Mouse (Mus musculus): Measurements from ENCODE around the gene Ubash3a. TPM values are rescaled to one million over a fixed set of nuclear protein-coding genes. Genes with fewer than 3 reads are reported as not detected.

Ubash3a gene
- polyA plus RNA-seq, 1 experiment: not detected

- Histone ChIP-seq H3ac (ENCODE audit: control insufficient read depth, insufficient read length) (no peak overlapping the region), H3K4me3 (no peak overlapping the region), H3K4me2 (ENCODE audit: low read depth) (no peak overlapping the region), H3K27me3 (ENCODE audit: control insufficient read depth, insufficient read depth, insufficient read length) (peaks cover 18% of the 10 kb centered on the region), H3K79me2 (ENCODE audit: control insufficient read depth, insufficient read depth) (no peaks in the 10 kb centered on the region), H3K36me3 (ENCODE audit: control insufficient read depth, insufficient read depth) (no peaks in the 10 kb centered on the region)
- no peak for TF ChIP-seq TCF12 (IDR thresholded peaks at IDR 0.05; ENCODE audit: insufficient read depth, poor library complexity, severe bottlenecking)
- TF ChIP-seq E2F4 (IDR thresholded peaks at IDR 0.05; ENCODE audit: insufficient read depth): no peak
- TF ChIP-seq MYOG (IDR thresholded peaks at IDR 0.05; ENCODE audit: control insufficient read depth in 1 of 3, insufficient read depth in 1 of 3, insufficient read length in 2 of 3, low read depth in 2 of 3): no peak
- TF ChIP-seq POLR2AphosphoS2 (IDR thresholded peaks at IDR 0.05; ENCODE audit: insufficient read length, low read depth): no peak
- no peak for TF ChIP-seq POLR2A (IDR thresholded peaks at IDR 0.05; ENCODE audit: insufficient read length, low read depth)
- no peak for TF ChIP-seq SRF (IDR thresholded peaks at IDR 0.05; ENCODE audit: control insufficient read depth, insufficient read length, low read depth)
- TF ChIP-seq TCF3 (IDR thresholded peaks at IDR 0.05; ENCODE audit: insufficient read length, low read depth): no peak
- no peak for TF ChIP-seq MAX (IDR thresholded peaks at IDR 0.05; ENCODE audit: low read depth)
- no peak for TF ChIP-seq CEBPB (IDR thresholded peaks at IDR 0.05; ENCODE audit: insufficient read depth, poor library complexity, severe bottlenecking)
Observed at GRCm38 (mm10) chr17:31259145-31259544, 51.5 kb downstream of the Ubash3a start.

GRCm38 (mm10) chr17:31259825-31260224 is 52.2 kb downstream of the Ubash3a start:
- Histone ChIP-seq H3ac (ENCODE audit: control insufficient read depth, insufficient read length) (no peak overlapping the region), H3K36me3 (ENCODE audit: control insufficient read depth, insufficient read depth) (no peaks in the 10 kb centered on the region), H3K27me3 (ENCODE audit: control insufficient read depth, insufficient read depth, insufficient read length) (peaks cover 18% of the 10 kb centered on the region), H3K4me3 (no peak overlapping the region), H3K79me2 (ENCODE audit: control insufficient read depth, insufficient read depth) (no peaks in the 10 kb centered on the region), H3K4me2 (ENCODE audit: low read depth) (no peak overlapping the region)
- TF ChIP-seq CEBPB (IDR thresholded peaks at IDR 0.05; ENCODE audit: insufficient read depth, poor library complexity, severe bottlenecking) (no peak), REST (IDR thresholded peaks at IDR 0.05; ENCODE audit: insufficient read depth, insufficient read length) (no peak), E2F4 (IDR thresholded peaks at IDR 0.05; ENCODE audit: insufficient read depth) (no peak), USF1 (IDR thresholded peaks at IDR 0.05; ENCODE audit: low read depth) (no peak), SRF (IDR thresholded peaks at IDR 0.05; ENCODE audit: control insufficient read depth, insufficient read length, low read depth) (no peak), MAX (IDR thresholded peaks at IDR 0.05; ENCODE audit: low read depth) (no peak), MYOG (IDR thresholded peaks at IDR 0.05; ENCODE audit: control insufficient read depth in 1 of 3, insufficient read depth in 1 of 3, insufficient read length in 2 of 3, low read depth in 2 of 3) (no peak), POLR2A (IDR thresholded peaks at IDR 0.05; ENCODE audit: insufficient read length, low read depth) (no peak), MYOD1 (IDR thresholded peaks at IDR 0.05; ENCODE audit: control insufficient read depth in 1 of 3, insufficient read length in 2 of 3, low read depth in 2 of 3) (no peak)

- H3ac ChIP-seq (ENCODE audit: control insufficient read depth, insufficient read length): no peak overlapping the region
- H3K4me2 ChIP-seq (ENCODE audit: low read depth): no peak overlapping the region
- H3K36me3 ChIP-seq (ENCODE audit: control insufficient read depth, insufficient read depth): no peaks in the 10 kb centered on the region
- TF ChIP-seq MAX (IDR thresholded peaks at IDR 0.05; ENCODE audit: low read depth) (no peak), SRF (IDR thresholded peaks at IDR 0.05; ENCODE audit: control insufficient read depth, insufficient read length, low read depth) (no peak), MYOD1 (IDR thresholded peaks at IDR 0.05; ENCODE audit: control insufficient read depth in 1 of 3, insufficient read length in 2 of 3, low read depth in 2 of 3) (no peak), E2F4 (IDR thresholded peaks at IDR 0.05; ENCODE audit: insufficient read depth) (no peak), MYOG (IDR thresholded peaks at IDR 0.05; ENCODE audit: control insufficient read depth in 1 of 3, insufficient read depth in 1 of 3, insufficient read length in 2 of 3, low read depth in 2 of 3) (no peak)
- no peak overlapping the region for H3K4me3 ChIP-seq
- peaks cover 18% of the 10 kb centered on the region for H3K27me3 ChIP-seq (ENCODE audit: control insufficient read depth, insufficient read depth, insufficient read length)
- no peaks in the 10 kb centered on the region for H3K79me2 ChIP-seq (ENCODE audit: control insufficient read depth, insufficient read depth)
Observed at GRCm38 (mm10) chr17:31260430-31260829, 52.8 kb downstream of the Ubash3a start.

GRCm38 (mm10) chr17:31261352-31261751 is 53.7 kb downstream of the Ubash3a start:
- Histone ChIP-seq H3K4me2 (ENCODE audit: low read depth) (no peak overlapping the region), H3K27me3 (ENCODE audit: control insufficient read depth, insufficient read depth, insufficient read length) (peaks cover 18% of the 10 kb centered on the region), H3K36me3 (ENCODE audit: control insufficient read depth, insufficient read depth) (no peaks in the 10 kb centered on the region), H3K4me3 (no peak overlapping the region), H3ac (ENCODE audit: control insufficient read depth, insufficient read length) (no peak overlapping the region), H3K79me2 (ENCODE audit: control insufficient read depth, insufficient read depth) (no peaks in the 10 kb centered on the region)
- no peak for TF ChIP-seq MYOD1 (IDR thresholded peaks at IDR 0.05; ENCODE audit: control insufficient read depth in 1 of 3, insufficient read length in 2 of 3, low read depth in 2 of 3)
- TF ChIP-seq TCF3 (IDR thresholded peaks at IDR 0.05; ENCODE audit: insufficient read length, low read depth): no peak
- TF ChIP-seq POLR2A (IDR thresholded peaks at IDR 0.05; ENCODE audit: insufficient read length, low read depth): no peak
- no peak for TF ChIP-seq USF1 (IDR thresholded peaks at IDR 0.05; ENCODE audit: low read depth)
- TF ChIP-seq SRF (IDR thresholded peaks at IDR 0.05; ENCODE audit: control insufficient read depth, insufficient read length, low read depth): no peak
- TF ChIP-seq MAX (IDR thresholded peaks at IDR 0.05; ENCODE audit: low read depth): no peak
- no peak for TF ChIP-seq CEBPB (IDR thresholded peaks at IDR 0.05; ENCODE audit: insufficient read depth, poor library complexity, severe bottlenecking)

GRCm38 (mm10) chr17:31262715-31263114 is 55.0 kb downstream of the Ubash3a start:
- peaks cover 18% of the 10 kb centered on the region for H3K27me3 ChIP-seq (ENCODE audit: control insufficient read depth, insufficient read depth, insufficient read length)

More at GRCm38 (mm10) chr17:31262715-31263114, 55.0 kb downstream of the Ubash3a start:
- Histone ChIP-seq H3K4me2 (ENCODE audit: low read depth) (no peak overlapping the region), H3K79me2 (ENCODE audit: control insufficient read depth, insufficient read depth) (no peaks in the 10 kb centered on the region), H3K36me3 (ENCODE audit: control insufficient read depth, insufficient read depth) (no peaks in the 10 kb centered on the region), H3K4me3 (no peak overlapping the region), H3ac (ENCODE audit: control insufficient read depth, insufficient read length) (no peak overlapping the region)
- TF ChIP-seq TCF3 (IDR thresholded peaks at IDR 0.05; ENCODE audit: insufficient read length, low read depth): no peak
- no peak for TF ChIP-seq TCF12 (IDR thresholded peaks at IDR 0.05; ENCODE audit: insufficient read depth, poor library complexity, severe bottlenecking)
- TF ChIP-seq POLR2AphosphoS2 (IDR thresholded peaks at IDR 0.05; ENCODE audit: insufficient read length, low read depth): no peak
- TF ChIP-seq REST (IDR thresholded peaks at IDR 0.05; ENCODE audit: insufficient read depth, insufficient read length): no peak
